Mouse (Mus musculus): ENCODE data around the gene Lmx1b. TPM values are rescaled to one million over a fixed set of nuclear protein-coding genes. Genes with fewer than 3 reads are reported as not detected.

Lmx1b gene
- polyA plus RNA-seq, 1 experiment from 2014 or later = 8.6 TPM

- Histone ChIP-seq H3K27me3 (peaks cover 83% of the 10 kb centered on the region), H3K27ac (peak overlapping the region; percentile 93), H3K4me3 (replicated peaks) (peak overlapping the region; percentile 72), H3K9ac (replicated peaks) (peak overlapping the region; percentile 99), H3K36me3 (peaks cover 15% of the 10 kb centered on the region; the same call in 1 of the 2 replicates), H3K4me2 (peak overlapping the region; percentile 74), H3K9me3 (no peaks in the 10 kb centered on the region), H3K4me1 (replicated peaks) (peaks cover 67% of the 10 kb centered on the region)
- ATAC-seq (ENCODE audit: insufficient number of reproducible peaks, insufficient read depth, low FRiP score, low TSS enrichment, low read depth) = no peak
- WGBS = 8% methylated on average over 50 of the region's 50 CpGs
Observed at GRCm38 (mm10) chr2:33643721-33644713, 3.7 kb upstream of the Lmx1b start.

- Histone ChIP-seq H3K9ac (replicated peaks) (peak overlapping the region; percentile 99), H3K9me3 (no peaks in the 10 kb centered on the region), H3K36me3 (peaks cover 17% of the 10 kb centered on the region; the same call in 1 of the 2 replicates), H3K27ac (peak overlapping the region; percentile 93), H3K4me1 (replicated peaks) (peaks cover 55% of the 10 kb centered on the region), H3K4me3 (replicated peaks) (peak overlapping the region; percentile 72), H3K4me2 (peak overlapping the region; percentile 74), H3K27me3 (peaks cover 95% of the 10 kb centered on the region)
- WGBS = 2% methylated on average over 42 of the region's 42 CpGs
- peak; percentile 48; the same call in 1 of the 2 replicates for ATAC-seq (ENCODE audit: insufficient number of reproducible peaks, insufficient read depth, low FRiP score, low TSS enrichment, low read depth)
Observed at GRCm38 (mm10) chr2:33642650-33643458, 2.5 kb upstream of the Lmx1b start.

- peaks cover 96% of the 10 kb centered on the region for H3K27me3 ChIP-seq
- H3K4me3 ChIP-seq (replicated peaks) = peak overlapping the region; percentile 72
- WGBS = 1% methylated on average over 41 of the region's 41 CpGs
- H3K27ac ChIP-seq = peak overlapping the region; percentile 93
- H3K9ac ChIP-seq (replicated peaks) = peak overlapping the region; percentile 99
- H3K4me2 ChIP-seq = peak overlapping the region; percentile 74
- peaks cover 17% of the 10 kb centered on the region; the same call in 1 of the 2 replicates for H3K36me3 ChIP-seq
- no peaks in the 10 kb centered on the region for H3K9me3 ChIP-seq
- peaks cover 47% of the 10 kb centered on the region for H3K4me1 ChIP-seq (replicated peaks)
- ATAC-seq (ENCODE audit: insufficient number of reproducible peaks, insufficient read depth, low FRiP score, low TSS enrichment, low read depth) = no peak
Observed at GRCm38 (mm10) chr2:33641859-33642571, 1.7 kb upstream of the Lmx1b start.

- Histone ChIP-seq H3K4me3 (replicated peaks) (peak overlapping the region; percentile 72), H3K27ac (peak overlapping the region; percentile 93), H3K27me3 (peaks cover 96% of the 10 kb centered on the region), H3K36me3 (peaks cover 17% of the 10 kb centered on the region; the same call in 1 of the 2 replicates), H3K4me2 (peak overlapping the region; percentile 74), H3K9me3 (no peaks in the 10 kb centered on the region), H3K9ac (replicated peaks) (peak overlapping the region; percentile 99), H3K4me1 (replicated peaks) (peaks cover 45% of the 10 kb centered on the region)
- under 1% methylated on average over 40 of the region's 56 CpGs for WGBS
- ATAC-seq (ENCODE audit: insufficient number of reproducible peaks, insufficient read depth, low FRiP score, low TSS enrichment, low read depth) = peak; percentile 81; the same call in 1 of the 2 replicates
Observed at GRCm38 (mm10) chr2:33640978-33641858, 907 bp upstream of the Lmx1b start.

- peak overlapping the region; percentile 93 for H3K27ac ChIP-seq
- H3K4me1 ChIP-seq (replicated peaks) = peaks cover 45% of the 10 kb centered on the region
- peak overlapping the region; percentile 99 for H3K9ac ChIP-seq (replicated peaks)
- H3K9me3 ChIP-seq = no peaks in the 10 kb centered on the region
- H3K36me3 ChIP-seq = peaks cover 7% of the 10 kb centered on the region; the same call in 1 of the 2 replicates
- H3K27me3 ChIP-seq = peaks cover 96% of the 10 kb centered on the region
- under 1% methylated on average over 71 of the region's 71 CpGs for WGBS
- H3K4me3 ChIP-seq (replicated peaks) = peak overlapping the region; percentile 72
- no peak for ATAC-seq (ENCODE audit: insufficient number of reproducible peaks, insufficient read depth, low FRiP score, low TSS enrichment, low read depth)
- H3K4me2 ChIP-seq = peak overlapping the region; percentile 74
Observed at GRCm38 (mm10) chr2:33639301-33640170, 775 bp downstream of the Lmx1b start.

- Histone ChIP-seq H3K4me3 (replicated peaks) (peak overlapping the region; percentile 72), H3K9ac (replicated peaks) (peak overlapping the region; percentile 99), H3K27me3 (peaks cover 97% of the 10 kb centered on the region), H3K27ac (peak overlapping the region; percentile 93), H3K4me1 (replicated peaks) (peaks cover 47% of the 10 kb centered on the region), H3K4me2 (peak overlapping the region; percentile 74), H3K9me3 (no peaks in the 10 kb centered on the region), H3K36me3 (peaks cover 6% of the 10 kb centered on the region; the same call in 1 of the 2 replicates)
- 19% methylated on average over 6 of the region's 6 CpGs for WGBS
- no peak for ATAC-seq (ENCODE audit: insufficient number of reproducible peaks, insufficient read depth, low FRiP score, low TSS enrichment, low read depth)
Observed at GRCm38 (mm10) chr2:33638141-33638733, 2.1 kb downstream of the Lmx1b start.

- ATAC-seq (ENCODE audit: insufficient number of reproducible peaks, insufficient read depth, low FRiP score, low TSS enrichment, low read depth) = no peak
- peaks cover 6% of the 10 kb centered on the region; the same call in 1 of the 2 replicates for H3K36me3 ChIP-seq
- peaks cover 54% of the 10 kb centered on the region for H3K4me1 ChIP-seq (replicated peaks)
- peaks cover 97% of the 10 kb centered on the region for H3K27me3 ChIP-seq
- peak overlapping the region; percentile 72 for H3K4me3 ChIP-seq (replicated peaks)
- H3K27ac ChIP-seq = peak overlapping the region; percentile 93
- H3K9ac ChIP-seq (replicated peaks) = peak overlapping the region; percentile 99
- H3K4me2 ChIP-seq = peak overlapping the region; percentile 74
- H3K9me3 ChIP-seq = no peaks in the 10 kb centered on the region
- 4% methylated on average over 7 of the region's 7 CpGs for whole genome bisulfite sequencing
Observed at GRCm38 (mm10) chr2:33637288-33637687, 3.0 kb downstream of the Lmx1b start.

GRCm38 (mm10) chr2:33636628-33637188 is 3.6 kb downstream of the Lmx1b start:
- ATAC-seq (ENCODE audit: insufficient number of reproducible peaks, insufficient read depth, low FRiP score, low TSS enrichment, low read depth) = no peak
- Histone ChIP-seq H3K36me3 (peaks cover 6% of the 10 kb centered on the region; the same call in 1 of the 2 replicates), H3K4me3 (replicated peaks) (peak overlapping the region; percentile 72), H3K9me3 (no peaks in the 10 kb centered on the region), H3K9ac (replicated peaks) (peak overlapping the region; percentile 99), H3K4me1 (replicated peaks) (peaks cover 57% of the 10 kb centered on the region), H3K27me3 (peaks cover 97% of the 10 kb centered on the region), H3K4me2 (peak overlapping the region; percentile 74), H3K27ac (peak overlapping the region; percentile 93)
- WGBS = 2% methylated on average over 26 of the region's 26 CpGs
